Mouse (Mus musculus) myocyte (in vitro differentiated cells): ENCODE measurements at regions not wholly inside any gene's neighbourhood (a gene's known extent, or its start where the extent isn't known, plus 50 kb on each side); places are given as distances from the start of the nearest gene placed in this dataset.

Experiments used
- H3K27me3 ChIP-seq: one replicate; pipeline ENCODE4 v1.6.1; 2011; ENCODE audit not compliant: control insufficient read depth, insufficient read depth, insufficient read length
- H3K36me3 ChIP-seq: one replicate; pipeline ENCODE4 v1.6.1; 2011; ENCODE audit not compliant: control insufficient read depth, insufficient read depth
- H3K4me2 ChIP-seq: one replicate; pipeline ENCODE4 v1.6.1; 2011; ENCODE audit warnings: low read depth, control low read depth
- H3K4me3 ChIP-seq: one replicate; pipeline ENCODE4 v1.5.1; 2011; ENCODE audit warnings: mild to moderate bottlenecking, control low read depth, moderate library complexity
- H3K79me2 ChIP-seq: one replicate; pipeline ENCODE4 v1.6.1; 2011; ENCODE audit not compliant: control insufficient read depth, insufficient read depth
- H3ac ChIP-seq: one replicate; pipeline ENCODE4 v1.6.1; 2011; ENCODE audit not compliant: control insufficient read depth, insufficient read length
- CEBPB ChIP-seq: IDR thresholded peaks from 2 replicates; pipeline ENCODE4 v1.6.1; 2011; ENCODE audit warnings: mild to moderate bottlenecking, moderate library complexity; ENCODE audit not compliant: poor library complexity, insufficient read depth, severe bottlenecking
- E2F4 ChIP-seq: IDR thresholded peaks from one replicate; pipeline ENCODE4 v1.6.1; 2011; ENCODE audit warnings: mild to moderate bottlenecking, control low read depth, moderate library complexity; ENCODE audit not compliant: insufficient read depth
- MAX ChIP-seq: IDR thresholded peaks from one replicate; pipeline ENCODE4 v1.6.1; 2011; ENCODE audit warnings: low read depth, mild to moderate bottlenecking, control low read depth
- MYOD1 ChIP-seq, 3 experiments: IDR thresholded peaks; one replicate each; pipeline ENCODE4 v1.6.1; 2011; ENCODE audit warnings: control low read depth in 2 of 3, low read depth in 2 of 3, mild to moderate bottlenecking in 2 of 3, moderate library complexity in 1 of 3; ENCODE audit not compliant: insufficient read length in 2 of 3, control insufficient read depth in 1 of 3
- MYOG ChIP-seq, 3 experiments: IDR thresholded peaks; one replicate each; pipeline ENCODE4 v1.6.1; 2011; ENCODE audit warnings: control low read depth in 2 of 3, low read depth in 2 of 3, mild to moderate bottlenecking in 2 of 3; ENCODE audit not compliant: insufficient read length in 2 of 3, control insufficient read depth in 1 of 3, insufficient read depth in 1 of 3
- POLR2A ChIP-seq: IDR thresholded peaks from one replicate; pipeline ENCODE4 v1.6.1; 2011; ENCODE audit warnings: low read depth, mild to moderate bottlenecking, control low read depth, moderate library complexity; ENCODE audit not compliant: insufficient read length
- POLR2AphosphoS2 ChIP-seq: IDR thresholded peaks from one replicate; pipeline ENCODE4 v1.6.1; 2011; ENCODE audit warnings: low read depth, control low read depth; ENCODE audit not compliant: insufficient read length
- REST ChIP-seq: IDR thresholded peaks from one replicate; pipeline ENCODE4 v1.6.1; 2011; ENCODE audit warnings: mild to moderate bottlenecking, control low read depth, moderate library complexity; ENCODE audit not compliant: insufficient read depth, insufficient read length
- SRF ChIP-seq: IDR thresholded peaks from one replicate; pipeline ENCODE4 v1.6.1; 2011; ENCODE audit warnings: low read depth; ENCODE audit not compliant: control insufficient read depth, insufficient read length
- TCF12 ChIP-seq: IDR thresholded peaks from one replicate; pipeline ENCODE4 v1.6.1; 2011; ENCODE audit warnings: mild to moderate bottlenecking, control low read depth; ENCODE audit not compliant: poor library complexity, insufficient read depth, severe bottlenecking
- TCF3 ChIP-seq: IDR thresholded peaks from one replicate; pipeline ENCODE4 v1.6.1; 2011; ENCODE audit warnings: low read depth, control low read depth; ENCODE audit not compliant: insufficient read length
- USF1 ChIP-seq: IDR thresholded peaks from one replicate; pipeline ENCODE4 v1.6.1; 2011; ENCODE audit warnings: low read depth, mild to moderate bottlenecking, control low read depth, moderate library complexity

DNA sequence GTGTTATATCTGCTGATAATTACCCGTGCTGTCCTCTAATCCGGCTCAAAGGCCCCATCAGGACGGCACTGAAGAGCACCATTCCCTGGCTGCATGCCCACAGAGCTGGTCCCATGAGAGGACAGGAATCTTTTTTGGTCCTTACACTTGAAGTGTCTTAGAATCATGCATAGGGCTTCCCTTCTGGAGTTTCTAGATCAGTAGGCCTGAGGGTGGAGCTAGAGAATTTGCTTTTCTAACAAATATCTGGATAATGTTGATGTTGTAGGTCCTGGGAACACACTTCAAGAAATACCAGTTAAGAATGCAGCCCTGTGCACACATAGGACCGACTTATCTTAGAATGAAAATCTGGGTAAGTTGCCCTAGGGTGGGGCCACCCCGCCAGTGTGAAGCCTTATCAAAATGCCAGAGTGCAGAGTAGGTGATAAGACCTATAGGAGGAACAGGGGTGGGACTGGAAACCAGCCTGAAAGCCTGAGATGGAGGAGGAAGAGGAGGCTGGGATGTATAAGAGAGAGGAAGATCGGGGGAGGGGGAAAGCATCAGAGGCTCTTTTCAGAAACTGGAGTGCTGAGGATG, 111.2 kb downstream of the Bdh1 start:
- no peaks in the 10 kb centered on the region for H3K27me3 ChIP-seq
- TF ChIP-seq USF1 (no peak), POLR2AphosphoS2 (no peak), MYOG (IDR thresholded peaks at IDR 0.05; ENCODE audit: control insufficient read depth in 1 of 3, insufficient read depth in 1 of 3, insufficient read length in 2 of 3, low read depth in 2 of 3) (no peak), SRF (no peak), MAX (no peak), E2F4 (no peak), POLR2A (no peak), CEBPB (no peak)
- no peaks in the 10 kb centered on the region for H3K36me3 ChIP-seq
- no peak overlapping the region for H3K4me3 ChIP-seq
- H3ac ChIP-seq: no peak overlapping the region
- no peak overlapping the region for H3K4me2 ChIP-seq
- H3K79me2 ChIP-seq: no peaks in the 10 kb centered on the region

- Histone ChIP-seq H3K27me3 (no peaks in the 10 kb centered on the region), H3K79me2 (no peaks in the 10 kb centered on the region), H3K36me3 (no peaks in the 10 kb centered on the region), H3K4me3 (no peak overlapping the region), H3ac (no peak overlapping the region), H3K4me2 (no peak overlapping the region)
- TF ChIP-seq TCF12 (no peak), TCF3 (no peak), E2F4 (no peak), REST (no peak), POLR2AphosphoS2 (no peak), MAX (no peak), MYOD1 (IDR thresholded peaks at IDR 0.05; ENCODE audit: control insufficient read depth in 1 of 3, insufficient read length in 2 of 3, low read depth in 2 of 3) (no peak), MYOG (IDR thresholded peaks at IDR 0.05; ENCODE audit: control insufficient read depth in 1 of 3, insufficient read depth in 1 of 3, insufficient read length in 2 of 3, low read depth in 2 of 3) (no peak), USF1 (no peak), POLR2A (no peak), CEBPB (no peak), SRF (no peak)
Measured at GRCm38 (mm10) chr16:31534923-31535523, 112.9 kb downstream of the Bdh1 start.

GRCm38 (mm10) chr16:31536328-31536727, 114.2 kb downstream of the Bdh1 start:
- H3K27me3 ChIP-seq: no peaks in the 10 kb centered on the region
- no peaks in the 10 kb centered on the region for H3K36me3 ChIP-seq
- H3K4me3 ChIP-seq: no peak overlapping the region
- H3ac ChIP-seq: no peak overlapping the region
- no peaks in the 10 kb centered on the region for H3K79me2 ChIP-seq
- peak in 2 of 3 experiments; percentile 66 to 89 for TF ChIP-seq MYOD1 (IDR thresholded peaks at IDR 0.05; ENCODE audit: control insufficient read depth in 1 of 3, insufficient read length in 2 of 3, low read depth in 2 of 3)
- TF ChIP-seq POLR2AphosphoS2: no peak
- peak in 2 of 3 experiments; percentile 9 to 49 for TF ChIP-seq MYOG (IDR thresholded peaks at IDR 0.05; ENCODE audit: control insufficient read depth in 1 of 3, insufficient read depth in 1 of 3, insufficient read length in 2 of 3, low read depth in 2 of 3)
- no peak for TF ChIP-seq REST
- TF ChIP-seq USF1: no peak
- H3K4me2 ChIP-seq: no peak overlapping the region

DNA sequence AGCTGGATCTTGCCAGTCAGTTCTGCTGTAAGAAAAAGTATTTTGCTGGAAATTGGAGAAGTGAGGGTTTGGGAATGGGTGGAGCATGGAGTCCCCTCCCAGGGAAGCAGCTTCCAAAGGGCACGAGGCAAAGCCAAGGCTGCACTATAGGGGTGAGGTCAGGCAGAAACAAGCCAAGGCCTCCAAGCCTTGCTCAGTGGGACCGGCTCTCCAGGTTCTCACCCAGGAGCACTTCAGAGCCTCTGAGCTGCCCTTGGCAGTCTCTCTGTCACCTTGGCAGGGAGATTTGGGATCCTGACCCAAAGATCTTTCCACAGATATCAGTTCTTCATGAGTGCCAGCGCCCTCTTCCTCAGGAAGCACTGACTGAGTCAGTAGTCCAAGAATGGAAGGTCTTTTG, 116.5 kb downstream of the Bdh1 start:
- TF ChIP-seq TCF12: no peak
- TF ChIP-seq MYOD1 (IDR thresholded peaks at IDR 0.05; ENCODE audit: control insufficient read depth in 1 of 3, insufficient read length in 2 of 3, low read depth in 2 of 3): no peak
- no peak for TF ChIP-seq CEBPB
- TF ChIP-seq MYOG (IDR thresholded peaks at IDR 0.05; ENCODE audit: control insufficient read depth in 1 of 3, insufficient read depth in 1 of 3, insufficient read length in 2 of 3, low read depth in 2 of 3): no peak
- no peak for TF ChIP-seq SRF
- TF ChIP-seq TCF3: no peak
- no peak for TF ChIP-seq MAX
- no peak for TF ChIP-seq POLR2A
- TF ChIP-seq REST: no peak
- no peak for TF ChIP-seq POLR2AphosphoS2
- TF ChIP-seq E2F4: no peak
- TF ChIP-seq USF1: no peak
- Histone ChIP-seq H3K36me3 (no peaks in the 10 kb centered on the region), H3ac (no peak overlapping the region), H3K27me3 (no peaks in the 10 kb centered on the region), H3K4me2 (peak overlapping the region; percentile 77), H3K79me2 (no peaks in the 10 kb centered on the region), H3K4me3 (no peak overlapping the region)
